Mouse (Mus musculus): ENCODE data around the gene Atxn3.

The Atxn3 gene

GRCm38 (mm10) chr12:101889351-101889750 lies 68.7 kb downstream of the Atxn3 start:
- DNase-seq (ENCODE audit: low spot score): no peak

GRCm38 (mm10) chr12:101888312-101888711 lies 69.7 kb downstream of the Atxn3 start:
- no peak for DNase-seq (ENCODE audit: low spot score)

- DNase-seq (ENCODE audit: low spot score): no peak
Observed at GRCm38 (mm10) chr12:101884926-101885325, 73.1 kb downstream of the Atxn3 start.

- DNase-seq (ENCODE audit: low spot score): no peak
Observed at GRCm38 (mm10) chr12:101876374-101876773, 81.7 kb downstream of the Atxn3 start.

GRCm38 (mm10) chr12:101875107-101875506 lies 82.9 kb downstream of the Atxn3 start:
- no peak for DNase-seq (ENCODE audit: low spot score)

All from left cerebral cortex, adult 11 months (tissue).